Mouse (Mus musculus): Measurements from ENCODE around the gene Nelfb. TPM values are rescaled to one million over a fixed set of nuclear protein-coding genes. Genes with fewer than 3 reads are reported as not detected.

Nelfb gene
- polyA plus RNA-seq, 1 experiment from 2014 or later: 34.9 TPM

GRCm38 (mm10) chr2:25183336-25183735 is 28.0 kb downstream of the Nelfb start:
- Histone ChIP-seq H3K27me3 (ENCODE audit: control insufficient read depth, insufficient read depth, low read depth, low read length) (peaks cover 68% of the 10 kb centered on the region), H3K9ac (ENCODE audit: low read depth, low read length) (no peak overlapping the region), H3K36me3 (ENCODE audit: control insufficient read depth, insufficient read depth) (no peaks in the 10 kb centered on the region), H3K9me3 (replicated peaks; ENCODE audit: control insufficient read depth, low read length) (no peaks in the 10 kb centered on the region), H3K27ac (ENCODE audit: low read length) (no peak overlapping the region), H3K4me2 (ENCODE audit: low read depth, low read length) (no peak overlapping the region), H3K4me1 (ENCODE audit: control insufficient read depth, low read depth, low read length) (peaks cover 28% of the 10 kb centered on the region), H3K4me3 (ENCODE audit: low read depth, low read length) (no peak overlapping the region)
- 64% methylated on average over 2 of the region's 2 CpGs for WGBS (ENCODE audit: insufficient replicate concordance)
- no peak for ATAC-seq (ENCODE audit: low read depth)

GRCm38 (mm10) chr2:25182664-25183063 is 28.6 kb downstream of the Nelfb start:
- WGBS (ENCODE audit: insufficient replicate concordance): 23% methylated on average over 6 of the region's 6 CpGs
- H3K27me3 ChIP-seq (ENCODE audit: control insufficient read depth, insufficient read depth, low read depth, low read length): peaks cover 68% of the 10 kb centered on the region
- H3K9me3 ChIP-seq (replicated peaks; ENCODE audit: control insufficient read depth, low read length): no peaks in the 10 kb centered on the region
- H3K9ac ChIP-seq (ENCODE audit: low read depth, low read length): no peak overlapping the region
- peak overlapping the region; percentile 97; the same call in 1 of the 2 replicates for H3K4me2 ChIP-seq (ENCODE audit: low read depth, low read length)
- no peak overlapping the region for H3K27ac ChIP-seq (ENCODE audit: low read length)
- no peaks in the 10 kb centered on the region for H3K36me3 ChIP-seq (ENCODE audit: control insufficient read depth, insufficient read depth)
- no peak for ATAC-seq (ENCODE audit: low read depth)
- peaks cover 28% of the 10 kb centered on the region for H3K4me1 ChIP-seq (ENCODE audit: control insufficient read depth, low read depth, low read length)
- H3K4me3 ChIP-seq (ENCODE audit: low read depth, low read length): peak overlapping the region; percentile 29

GRCm38 (mm10) chr2:25181891-25182397 is 29.3 kb downstream of the Nelfb start:
- H3K27me3 ChIP-seq (ENCODE audit: control insufficient read depth, insufficient read depth, low read depth, low read length): peaks cover 67% of the 10 kb centered on the region
- H3K27ac ChIP-seq (ENCODE audit: low read length): peak overlapping the region; percentile 66; the same call in 1 of the 2 replicates
- H3K36me3 ChIP-seq (ENCODE audit: control insufficient read depth, insufficient read depth): no peaks in the 10 kb centered on the region
- 2% methylated on average over 17 of the region's 17 CpGs for WGBS (ENCODE audit: insufficient replicate concordance)
- H3K4me3 ChIP-seq (ENCODE audit: low read depth, low read length): peak overlapping the region; percentile 70
- H3K9ac ChIP-seq (ENCODE audit: low read depth, low read length): peak overlapping the region; percentile 62
- no peak for ATAC-seq (ENCODE audit: low read depth)
- H3K9me3 ChIP-seq (replicated peaks; ENCODE audit: control insufficient read depth, low read length): no peaks in the 10 kb centered on the region
- H3K4me2 ChIP-seq (ENCODE audit: low read depth, low read length): peak overlapping the region; percentile 97
- H3K4me1 ChIP-seq (ENCODE audit: control insufficient read depth, low read depth, low read length): peaks cover 28% of the 10 kb centered on the region

- under 1% methylated on average over 100 of the region's 100 CpGs for WGBS (ENCODE audit: insufficient replicate concordance)
- H3K27ac ChIP-seq (ENCODE audit: low read length): peak overlapping the region; percentile 66
- peaks cover 28% of the 10 kb centered on the region for H3K4me1 ChIP-seq (ENCODE audit: control insufficient read depth, low read depth, low read length)
Observed at GRCm38 (mm10) chr2:25180973-25181890, 30.1 kb downstream of the Nelfb start.

GRCm38 (mm10) chr2:25180478-25180903 is 30.8 kb downstream of the Nelfb start, which contains the start of gene Nrarp:
Gene Nrarp, plus strand, starts transcription at chr2:25180758.
- Histone ChIP-seq H3K4me3 (ENCODE audit: low read depth, low read length) (peak within 1 kb of the TSS; percentile 70), H3K9me3 (replicated peaks; ENCODE audit: control insufficient read depth, low read length) (no peaks in the 10 kb centered on the region), H3K4me1 (ENCODE audit: control insufficient read depth, low read depth, low read length) (peaks cover 27% of the 10 kb centered on the region), H3K4me2 (ENCODE audit: low read depth, low read length) (peak within 1 kb of the TSS; percentile 97), H3K36me3 (ENCODE audit: control insufficient read depth, insufficient read depth) (no peaks in the 10 kb centered on the region), H3K27ac (ENCODE audit: low read length) (peak within 1 kb of the TSS; percentile 66), H3K27me3 (ENCODE audit: control insufficient read depth, insufficient read depth, low read depth, low read length) (peaks cover 53% of the 10 kb centered on the region), H3K9ac (ENCODE audit: low read depth, low read length) (peak within 1 kb of the TSS; percentile 62)
- ATAC-seq (ENCODE audit: low read depth): peak; percentile 83
- WGBS (ENCODE audit: insufficient replicate concordance): under 1% methylated on average over 35 of the region's 35 CpGs

More at GRCm38 (mm10) chr2:25180973-25181890, 30.1 kb downstream of the Nelfb start:
- peak; percentile 76 for ATAC-seq (ENCODE audit: low read depth)
- Histone ChIP-seq H3K36me3 (ENCODE audit: control insufficient read depth, insufficient read depth) (no peaks in the 10 kb centered on the region), H3K4me3 (ENCODE audit: low read depth, low read length) (peak overlapping the region; percentile 70), H3K27me3 (ENCODE audit: control insufficient read depth, insufficient read depth, low read depth, low read length) (peaks cover 60% of the 10 kb centered on the region), H3K9me3 (replicated peaks; ENCODE audit: control insufficient read depth, low read length) (no peaks in the 10 kb centered on the region), H3K9ac (ENCODE audit: low read depth, low read length) (peak overlapping the region; percentile 62), H3K4me2 (ENCODE audit: low read depth, low read length) (peak overlapping the region; percentile 97)

GRCm38 (mm10) chr2:25179566-25180217 is 31.6 kb downstream of the Nelfb start:
- WGBS (ENCODE audit: insufficient replicate concordance): 60% methylated on average over 15 of the region's 15 CpGs
- H3K9me3 ChIP-seq (replicated peaks; ENCODE audit: control insufficient read depth, low read length): no peaks in the 10 kb centered on the region
- no peak overlapping the region for H3K4me3 ChIP-seq (ENCODE audit: low read depth, low read length)
- H3K4me1 ChIP-seq (ENCODE audit: control insufficient read depth, low read depth, low read length): peaks cover 33% of the 10 kb centered on the region
- peaks cover 45% of the 10 kb centered on the region for H3K27me3 ChIP-seq (ENCODE audit: control insufficient read depth, insufficient read depth, low read depth, low read length)
- no peak overlapping the region for H3K27ac ChIP-seq (ENCODE audit: low read length)
- no peak overlapping the region; the same call in 1 of the 2 replicates for H3K9ac ChIP-seq (ENCODE audit: low read depth, low read length)
- ATAC-seq (ENCODE audit: low read depth): no peak
- H3K4me2 ChIP-seq (ENCODE audit: low read depth, low read length): peak overlapping the region; percentile 97; the same call in 1 of the 2 replicates
- no peaks in the 10 kb centered on the region for H3K36me3 ChIP-seq (ENCODE audit: control insufficient read depth, insufficient read depth)

- no peak overlapping the region for H3K4me3 ChIP-seq (ENCODE audit: low read depth, low read length)
- H3K9ac ChIP-seq (ENCODE audit: low read depth, low read length): no peak overlapping the region
- H3K9me3 ChIP-seq (replicated peaks; ENCODE audit: control insufficient read depth, low read length): no peaks in the 10 kb centered on the region
- peaks cover 42% of the 10 kb centered on the region for H3K4me1 ChIP-seq (ENCODE audit: control insufficient read depth, low read depth, low read length)
- H3K4me2 ChIP-seq (ENCODE audit: low read depth, low read length): no peak overlapping the region
- H3K36me3 ChIP-seq (ENCODE audit: control insufficient read depth, insufficient read depth): no peaks in the 10 kb centered on the region
- 38% methylated on average over 10 of the region's 10 CpGs for WGBS (ENCODE audit: insufficient replicate concordance)
- no peak overlapping the region for H3K27ac ChIP-seq (ENCODE audit: low read length)
- ATAC-seq (ENCODE audit: low read depth): no peak
- peaks cover 32% of the 10 kb centered on the region for H3K27me3 ChIP-seq (ENCODE audit: control insufficient read depth, insufficient read depth, low read depth, low read length)
Observed at GRCm38 (mm10) chr2:25178285-25178972, 32.9 kb downstream of the Nelfb start.

- no peak overlapping the region for H3K27ac ChIP-seq (ENCODE audit: low read length)
- H3K4me2 ChIP-seq (ENCODE audit: low read depth, low read length): no peak overlapping the region
- H3K9me3 ChIP-seq (replicated peaks; ENCODE audit: control insufficient read depth, low read length): no peaks in the 10 kb centered on the region
- peaks cover 31% of the 10 kb centered on the region for H3K27me3 ChIP-seq (ENCODE audit: control insufficient read depth, insufficient read depth, low read depth, low read length)
- WGBS (ENCODE audit: insufficient replicate concordance): 54% methylated on average over 6 of the region's 6 CpGs
- no peak overlapping the region for H3K9ac ChIP-seq (ENCODE audit: low read depth, low read length)
- H3K4me1 ChIP-seq (ENCODE audit: control insufficient read depth, low read depth, low read length): peaks cover 49% of the 10 kb centered on the region
- H3K4me3 ChIP-seq (ENCODE audit: low read depth, low read length): no peak overlapping the region
- no peak for ATAC-seq (ENCODE audit: low read depth)
- H3K36me3 ChIP-seq (ENCODE audit: control insufficient read depth, insufficient read depth): no peaks in the 10 kb centered on the region
Observed at GRCm38 (mm10) chr2:25177685-25178084, 33.6 kb downstream of the Nelfb start.
